Mouse (Mus musculus) layer of hippocampus, postnatal 14 days (tissue): ENCODE data around the gene Polr1d. TPM values are rescaled to one million over a fixed set of nuclear protein-coding genes. Genes with fewer than 3 reads are reported as not detected.

ENCODE experiments used
- DNase-seq, 2 experiments: peaks; one replicate each; pipeline ENCODE4 v3.0.0; 2021 to 2022; ENCODE audit warnings: low spot score in 2 of 2, mixed read lengths in 1 of 2
- total RNA-seq, 2 experiments: library from RNA; stranded (reverse); gene quantifications; 2 replicates each; pipeline ENCODE4 v1.2.3; 2021

Gene Polr1d
- total RNA-seq, 2 experiments from 2014 or later = 62.4 to 75.0 TPM

DNA sequence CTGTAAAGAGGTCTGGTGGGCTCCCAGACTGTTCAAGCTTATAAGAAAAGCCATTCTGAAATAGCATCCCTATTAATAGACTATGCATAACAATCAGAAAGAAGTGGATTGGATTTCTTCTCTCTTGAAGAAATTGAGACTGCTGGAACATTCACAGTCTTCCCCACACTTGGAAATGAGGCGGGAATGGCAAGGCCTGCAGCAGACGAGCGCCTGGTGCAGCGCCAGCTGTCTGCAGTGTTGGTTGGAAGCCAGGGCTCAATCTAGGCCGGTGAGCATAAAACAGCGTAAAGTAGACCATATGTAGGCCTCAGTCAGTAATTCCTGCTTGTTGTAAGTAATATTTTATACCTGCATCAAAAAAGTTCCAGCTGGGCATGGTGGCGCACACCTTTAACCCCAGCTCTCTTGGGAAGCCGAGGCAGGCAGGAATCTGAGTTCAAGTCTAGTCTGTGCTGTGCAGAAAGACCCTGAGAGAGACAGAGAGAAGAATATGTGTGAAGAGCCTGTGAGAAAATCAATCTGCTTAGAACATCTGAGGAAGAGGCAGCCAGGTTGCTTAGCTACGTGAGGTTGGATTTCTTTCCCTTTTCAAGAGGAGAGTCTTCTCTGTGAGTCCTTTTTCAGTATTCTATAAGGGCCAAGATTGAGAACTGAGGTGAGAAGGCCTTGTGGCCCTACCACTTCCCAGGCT, 8.5 kb downstream of the Polr1d start:
- peak; percentile 39 to 60 for DNase-seq

DNA sequence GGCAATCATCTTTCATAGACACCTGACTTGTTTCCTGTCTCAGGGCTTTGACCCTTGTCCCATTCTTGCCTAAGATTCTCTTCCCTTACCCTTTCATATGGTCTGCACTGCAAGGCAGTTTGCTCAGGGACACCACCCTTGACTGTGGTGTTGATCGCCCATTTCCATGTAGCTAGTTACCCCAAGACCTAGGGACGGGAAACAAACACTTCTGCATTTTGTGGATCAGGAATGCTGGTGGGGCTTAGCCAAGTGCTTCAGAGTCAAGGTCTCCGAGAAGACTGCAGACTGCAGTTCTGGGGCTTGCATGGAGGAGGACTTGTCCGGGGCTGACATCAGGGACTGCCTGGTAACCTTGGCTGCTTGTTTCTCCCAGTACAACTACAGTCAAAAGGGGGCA, 10.0 kb downstream of the Polr1d start:
- no peak for DNase-seq

DNA sequence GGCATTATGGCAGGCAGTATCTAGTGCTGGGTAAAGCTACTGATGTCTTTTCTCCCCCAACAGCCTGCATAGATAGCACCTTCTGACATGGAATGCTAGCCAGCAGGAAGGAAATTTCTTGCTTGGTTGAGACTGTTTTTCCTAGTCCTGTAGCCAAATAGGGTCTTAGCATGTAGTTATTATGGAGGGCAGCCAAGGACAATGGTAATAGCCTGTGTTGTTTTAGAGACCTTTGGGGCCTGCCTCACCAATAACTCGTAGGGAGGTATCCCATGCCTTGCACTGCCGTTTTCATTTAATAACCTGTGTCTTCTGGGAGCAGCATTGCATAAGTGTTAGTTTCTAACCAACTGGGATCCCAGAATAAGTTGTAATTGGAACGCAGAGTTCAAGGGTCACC, 13.0 kb downstream of the Polr1d start:
- no peak for DNase-seq

DNA sequence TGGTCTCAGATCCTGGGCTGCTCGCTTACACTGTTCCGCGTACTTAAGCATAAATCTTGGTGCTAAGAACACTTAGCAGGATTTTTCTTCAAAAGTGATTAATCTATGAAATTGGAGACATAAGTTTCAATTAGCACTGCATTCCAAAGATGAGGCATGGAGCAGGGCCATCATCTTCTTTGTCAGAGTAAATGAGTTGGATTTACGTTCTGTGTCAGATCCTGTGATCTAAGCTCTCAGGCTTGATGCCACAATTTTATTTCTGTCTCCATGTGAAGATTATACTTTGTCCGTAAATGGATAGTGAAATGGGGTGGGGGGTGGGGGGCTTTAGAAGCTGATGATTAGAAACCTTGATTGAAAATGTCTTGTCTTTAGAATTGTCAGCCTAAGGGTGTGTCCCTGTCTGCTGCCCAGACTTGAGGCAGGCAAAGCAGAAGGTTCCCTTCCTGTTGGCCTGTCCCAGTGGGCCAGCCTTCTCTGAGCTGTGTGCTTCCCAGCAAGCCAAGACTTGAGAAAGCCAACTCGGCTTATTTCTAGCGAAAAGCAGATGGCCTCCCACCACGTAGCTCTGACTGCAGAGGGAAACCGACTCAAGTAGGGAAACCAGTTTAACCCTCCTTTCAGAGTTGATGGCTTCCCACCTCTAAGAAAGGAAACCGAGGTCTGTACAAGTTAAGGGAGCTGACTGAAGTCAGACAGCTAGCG, 13.6 kb downstream of the Polr1d start:
- no peak for DNase-seq

DNA sequence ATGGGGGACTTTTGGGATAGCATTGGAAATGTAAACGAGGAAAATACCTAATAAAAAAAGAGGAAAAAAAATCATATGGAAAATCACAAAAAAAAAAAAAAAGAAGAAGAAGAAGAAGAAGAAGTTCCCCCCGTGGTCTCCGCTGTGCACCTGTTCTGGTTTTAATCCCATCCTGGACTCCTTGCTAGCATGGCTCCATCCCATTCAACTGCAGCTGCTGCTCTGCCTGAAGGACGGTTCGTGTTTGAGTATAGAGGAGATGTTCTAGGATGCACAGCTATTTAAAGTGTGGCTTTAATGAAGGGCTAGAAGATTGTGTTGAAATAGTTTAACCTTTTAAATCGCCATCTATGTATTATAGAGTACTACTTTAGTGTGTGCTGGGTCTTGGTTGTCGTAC, 15.6 kb downstream of the Polr1d start:
- DNase-seq = no peak

DNA sequence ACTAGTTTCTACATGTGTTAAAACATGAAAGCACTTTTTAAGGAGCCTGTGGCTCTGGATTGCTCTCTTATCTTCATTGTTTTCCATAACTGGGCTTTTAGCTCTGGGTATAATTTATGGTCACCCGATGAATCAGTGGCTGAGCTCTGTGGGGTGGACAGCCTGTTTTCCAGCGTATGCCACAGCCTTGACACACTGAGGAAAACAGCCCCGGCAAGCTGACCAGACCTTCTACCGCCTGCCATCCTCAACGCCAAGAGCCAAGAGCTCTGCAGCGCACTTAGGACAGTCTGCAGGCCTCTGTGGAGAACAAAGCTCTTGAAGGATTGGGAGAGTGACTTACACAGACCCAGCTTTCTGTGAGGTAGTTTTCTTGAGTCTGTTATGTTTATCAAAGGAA, 17.4 kb downstream of the Polr1d start:
- no peak for DNase-seq

DNA sequence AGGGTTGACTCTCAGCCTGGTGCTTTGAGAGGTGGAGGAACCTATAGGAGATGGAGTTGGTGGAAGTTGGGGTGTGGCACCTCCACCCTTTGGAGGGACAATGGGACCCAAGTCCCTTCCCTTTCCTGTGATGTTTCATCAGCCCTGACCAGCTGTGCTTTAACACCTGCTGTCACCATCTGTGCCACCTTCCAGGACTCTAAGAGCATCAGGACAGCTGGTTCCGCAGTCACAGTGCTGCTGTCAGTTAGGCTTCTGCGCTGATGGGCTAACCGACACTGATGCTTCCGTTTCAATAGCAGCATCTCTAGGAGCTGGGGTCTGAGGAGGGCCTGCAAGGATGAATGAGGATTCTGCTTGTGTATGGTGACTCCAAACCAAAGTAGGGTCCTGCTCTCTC, 19.7 kb downstream of the Polr1d start:
- DNase-seq = no peak

DNA sequence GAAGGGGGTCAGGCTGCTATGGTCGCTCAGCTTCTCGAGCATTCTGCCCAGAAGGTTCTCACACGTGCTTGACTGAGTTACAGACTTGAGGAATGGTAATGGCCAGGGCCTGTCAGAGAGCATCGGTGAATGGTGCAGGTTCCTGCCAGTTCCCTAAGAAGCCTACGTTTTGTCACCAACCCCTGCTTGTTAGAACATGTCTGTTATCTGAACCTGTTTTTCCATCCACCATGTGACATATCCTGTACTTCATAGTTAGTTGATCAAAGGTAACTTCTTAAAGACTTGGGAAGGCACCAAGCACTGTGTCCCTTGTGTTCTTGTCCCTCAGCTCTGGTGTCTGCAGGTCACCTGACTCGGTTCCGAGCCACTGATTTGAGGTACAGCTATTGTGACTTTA, 21.8 kb downstream of the Polr1d start:
- DNase-seq = no peak

DNA sequence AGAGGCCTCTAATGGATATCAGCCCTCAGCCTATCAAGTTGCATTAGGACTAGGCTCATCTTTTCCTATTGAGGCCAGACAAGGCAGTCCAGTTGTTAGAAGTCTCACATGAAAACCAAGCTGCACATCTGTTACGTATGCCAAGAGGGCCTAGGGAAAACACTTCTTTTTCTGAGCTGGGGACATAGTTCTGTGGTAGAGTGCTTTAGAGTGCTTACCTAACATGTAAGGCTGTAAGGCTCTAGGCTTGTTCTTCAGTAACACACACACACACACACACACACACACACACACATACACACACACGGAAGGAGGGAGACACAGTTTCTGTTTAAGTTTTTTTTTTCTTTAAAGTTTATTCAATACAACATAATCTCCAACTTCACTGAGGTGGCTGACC, 23.3 kb downstream of the Polr1d start:
- DNase-seq = no peak

DNA sequence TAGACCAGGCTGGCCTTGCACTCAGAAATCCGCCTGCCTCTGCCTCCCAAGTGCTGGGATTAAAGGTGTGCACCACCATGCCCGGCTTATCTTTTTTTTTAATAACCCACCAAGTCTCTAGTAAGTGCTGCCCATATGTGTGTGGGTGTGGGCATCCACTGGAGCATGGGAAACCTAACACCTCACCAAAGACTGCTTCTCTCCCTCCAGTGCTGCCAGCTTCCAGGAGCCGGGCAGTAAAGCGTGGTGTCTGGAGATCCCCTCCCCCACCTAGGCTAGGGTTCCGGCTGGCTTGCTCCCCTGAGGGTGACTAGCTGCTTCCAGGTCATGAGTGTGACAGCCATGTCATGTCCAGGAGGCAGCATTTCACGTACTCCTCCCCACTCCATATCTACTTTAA, 25.4 kb downstream of the Polr1d start:
- DNase-seq = no peak

DNA sequence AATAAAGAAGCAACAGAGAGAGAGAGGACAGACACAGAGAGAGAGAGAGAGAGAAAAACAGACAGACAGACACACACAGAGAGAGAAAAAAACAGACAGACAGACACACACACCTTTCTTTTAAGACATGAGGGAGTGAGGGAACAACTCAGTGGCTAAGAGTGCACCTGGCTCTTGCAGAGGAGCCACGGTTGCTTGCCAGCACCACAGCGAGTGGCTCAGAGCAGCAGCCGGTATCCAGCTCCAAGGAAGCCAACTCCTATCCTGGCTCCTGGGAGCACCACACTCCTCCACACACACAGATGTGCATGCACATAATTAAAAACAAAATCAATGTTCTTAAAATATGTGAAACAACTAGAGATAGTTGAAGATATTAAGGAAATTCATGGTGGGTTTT, 30.4 kb downstream of the Polr1d start:
- DNase-seq = no peak

DNA sequence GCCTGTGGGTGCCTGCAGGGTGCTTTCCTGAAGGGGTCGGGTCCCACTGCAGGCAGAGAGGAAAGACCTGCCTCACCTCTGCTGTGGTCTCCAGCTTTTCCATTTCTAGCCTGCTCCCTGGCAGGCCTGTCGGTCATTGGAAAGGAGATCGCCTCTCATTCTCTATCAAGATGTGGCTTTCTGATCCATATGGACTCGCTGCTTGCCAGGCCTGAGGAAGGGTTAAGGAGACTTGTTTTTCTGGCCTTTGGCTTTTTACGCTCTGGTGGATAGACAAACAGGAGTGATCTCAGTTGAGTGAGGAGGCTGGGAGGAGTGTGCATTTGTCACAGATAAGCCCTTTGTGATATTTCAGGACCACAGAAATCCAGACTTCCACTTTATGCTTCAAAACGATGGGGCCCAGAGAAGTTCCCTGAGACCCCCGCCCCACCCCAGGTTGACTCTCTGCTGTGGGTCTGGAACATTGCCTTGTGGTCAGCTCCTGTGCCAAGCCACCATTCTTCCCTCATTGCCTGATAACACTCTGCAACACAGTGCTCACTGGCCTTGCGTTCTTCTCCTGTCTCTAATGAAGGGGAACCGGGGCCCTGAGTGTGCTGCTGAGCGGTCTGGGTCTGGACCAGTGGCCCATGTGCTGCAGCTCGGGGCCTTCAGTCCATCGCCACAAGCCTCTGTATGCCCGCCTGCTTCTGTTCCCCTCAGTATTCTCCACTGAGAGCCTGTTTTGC, 32.2 kb downstream of the Polr1d start:
- no peak for DNase-seq

DNA sequence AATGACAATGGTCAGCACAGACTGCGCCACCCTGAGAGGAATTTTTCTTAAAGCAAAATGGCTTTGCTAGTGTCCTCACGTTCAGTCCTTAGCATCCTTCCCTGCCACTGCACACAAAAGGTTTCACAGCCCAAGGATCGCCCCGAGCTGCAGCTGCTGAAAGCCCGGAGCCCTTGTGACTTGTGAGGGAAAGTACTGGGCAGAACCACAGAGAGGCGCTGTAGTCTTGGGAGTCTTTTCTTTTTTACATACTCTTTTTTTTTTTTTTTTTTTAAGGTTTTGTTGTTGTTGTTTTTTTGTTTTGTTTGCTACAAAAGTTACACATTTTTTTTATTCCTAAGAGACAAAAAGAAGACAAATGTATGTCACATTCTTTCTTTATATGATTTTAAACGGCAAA, 37.9 kb downstream of the Polr1d start:
- no peak for DNase-seq

DNA sequence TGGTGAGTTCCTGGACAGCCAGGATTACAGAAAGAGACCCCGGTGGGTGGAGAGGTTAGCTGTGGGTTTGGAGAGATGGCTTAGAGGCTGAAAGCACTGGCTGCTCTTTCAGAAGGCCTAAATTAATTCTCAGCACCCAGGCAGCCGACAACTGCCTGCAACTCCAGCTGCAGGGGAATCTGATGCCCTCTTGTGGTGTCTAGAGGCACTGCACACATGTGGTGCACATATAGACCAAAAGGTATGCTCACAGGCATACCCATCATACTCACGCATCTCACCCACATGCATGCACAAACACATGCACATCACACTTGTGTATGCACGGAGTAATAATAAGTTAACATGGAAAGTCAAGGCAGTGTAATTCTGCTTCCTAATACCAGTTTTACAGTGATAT, 38.8 kb downstream of the Polr1d start:
- no peak for DNase-seq

DNA sequence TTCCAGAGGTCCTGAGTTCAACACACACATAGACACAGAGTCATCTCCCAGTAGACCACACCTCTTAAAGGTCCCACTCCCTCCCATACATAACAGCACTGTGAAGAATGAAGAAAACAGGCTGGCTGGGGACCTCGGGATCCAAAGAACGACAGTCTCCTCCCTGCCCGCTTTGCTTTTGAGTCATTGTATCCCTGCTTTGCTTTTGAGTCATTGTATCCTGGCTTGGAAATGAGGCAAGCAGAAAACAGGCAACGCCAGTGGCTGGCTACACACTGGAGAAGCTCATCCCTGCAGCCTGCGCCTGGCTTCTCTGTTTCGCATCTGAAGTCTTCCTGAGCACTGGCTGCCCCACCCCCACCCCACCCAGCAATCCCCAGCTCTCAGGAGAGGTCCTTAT, 40.2 kb downstream of the Polr1d start:
- DNase-seq = no peak

DNA sequence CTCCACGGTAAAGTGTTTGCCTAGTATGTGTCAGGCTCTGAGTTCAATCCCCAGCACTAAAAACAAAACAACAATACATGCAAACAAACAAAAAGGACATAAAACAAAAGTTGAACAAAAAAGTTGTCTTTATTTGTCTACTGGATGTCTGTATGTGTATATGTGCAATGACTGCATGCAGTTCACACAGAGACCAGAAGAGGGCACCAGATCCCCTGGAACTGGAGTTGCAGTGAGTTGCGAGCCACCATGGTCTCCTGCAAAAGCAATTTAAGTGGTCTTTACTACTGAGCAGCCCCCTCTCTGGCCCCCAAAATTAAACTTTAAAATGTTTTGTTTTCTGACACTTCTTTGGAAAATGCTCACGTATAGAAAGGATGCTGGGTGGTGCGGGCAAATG, 44.3 kb downstream of the Polr1d start:
- no peak for DNase-seq

DNA sequence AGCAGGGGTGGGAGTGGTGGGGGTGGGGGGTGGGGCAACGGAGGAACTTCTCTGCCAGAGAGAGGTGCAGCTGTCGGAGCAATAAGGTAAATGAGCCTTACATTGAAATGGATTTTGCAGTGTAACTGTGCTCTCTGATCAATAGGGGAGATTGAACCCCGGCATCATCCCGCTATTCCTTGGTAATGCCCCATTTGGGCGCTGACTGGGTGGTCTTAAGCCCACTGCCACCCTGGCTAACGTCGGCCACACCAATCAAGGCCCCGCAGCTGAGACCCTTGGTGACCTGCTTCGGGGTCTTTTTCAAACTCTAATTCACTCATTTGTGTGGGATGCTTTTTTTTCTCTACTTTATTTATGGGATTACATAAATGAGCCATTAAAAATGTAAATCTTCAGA, 47.9 kb downstream of the Polr1d start:
- no peak for DNase-seq

DNA sequence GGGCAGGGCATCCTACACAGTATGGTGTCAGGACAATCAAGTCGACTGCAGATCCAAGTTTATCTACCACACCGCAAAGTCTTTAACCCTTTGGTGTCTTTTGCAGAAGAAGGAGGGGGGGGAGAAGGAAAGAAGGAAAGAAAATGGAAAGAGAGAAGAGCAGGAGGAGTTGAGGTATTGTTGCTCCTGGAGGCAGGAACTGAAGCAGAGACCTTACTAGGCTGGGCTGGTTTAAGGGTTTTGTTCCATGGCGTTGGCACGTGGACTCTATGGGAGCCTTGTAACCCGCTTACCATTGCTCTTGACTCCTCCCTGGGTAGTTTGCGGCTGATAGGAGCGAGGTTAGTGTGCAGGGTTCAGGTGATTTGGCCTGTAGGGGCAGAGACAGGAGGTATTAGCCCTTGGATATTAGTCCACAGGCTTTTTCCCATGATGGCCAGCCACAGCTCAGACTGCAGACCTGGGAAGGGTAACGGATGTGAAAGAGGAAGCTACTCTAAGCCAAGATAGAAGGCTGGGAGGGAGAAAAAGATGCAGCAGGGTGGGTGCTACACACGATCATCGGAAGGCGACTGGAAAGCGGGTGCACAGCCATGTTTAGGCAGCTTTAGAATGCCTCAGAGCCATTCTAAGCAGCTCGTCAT, 48.8 kb downstream of the Polr1d start:
- DNase-seq = no peak

DNA sequence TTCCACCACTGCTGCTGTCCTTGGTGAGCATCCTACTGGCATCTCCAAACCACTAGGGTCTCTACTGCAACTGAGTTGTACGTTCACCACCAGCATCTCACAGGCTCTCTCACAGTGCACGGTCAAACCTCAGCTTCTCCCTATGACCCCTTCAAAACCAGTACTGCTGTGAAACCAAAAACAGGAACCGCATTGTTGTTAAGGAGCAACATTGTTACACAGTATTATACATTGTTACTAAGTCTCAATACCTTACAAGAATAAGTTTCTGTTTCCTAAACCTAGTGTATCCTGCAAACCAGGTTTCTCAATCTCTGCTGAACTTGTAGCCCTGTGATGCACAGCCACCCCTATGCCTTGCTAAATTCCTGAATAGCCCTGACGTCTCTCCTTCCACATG, 51.0 kb downstream of the Polr1d start:
- DNase-seq = no peak

DNA sequence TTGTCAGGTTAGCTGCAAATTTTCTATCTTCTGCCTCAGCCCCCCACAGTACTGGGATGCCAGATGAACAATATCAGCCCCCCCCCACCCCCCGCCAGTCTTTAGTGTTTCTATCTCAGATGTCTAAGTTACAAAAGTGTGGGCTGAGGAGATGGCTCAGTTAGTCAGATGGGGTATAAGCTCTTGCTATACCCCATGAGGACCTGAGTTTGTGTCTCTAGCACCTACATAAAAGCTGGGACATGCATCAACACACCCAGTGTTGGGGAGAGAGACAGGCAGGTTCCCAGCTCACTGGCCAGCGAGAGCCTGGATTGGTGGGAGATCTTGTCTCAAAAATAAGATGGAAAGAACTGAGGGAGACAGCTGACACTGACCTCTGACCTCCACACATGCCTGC, 52.6 kb downstream of the Polr1d start:
- DNase-seq = no peak

DNA sequence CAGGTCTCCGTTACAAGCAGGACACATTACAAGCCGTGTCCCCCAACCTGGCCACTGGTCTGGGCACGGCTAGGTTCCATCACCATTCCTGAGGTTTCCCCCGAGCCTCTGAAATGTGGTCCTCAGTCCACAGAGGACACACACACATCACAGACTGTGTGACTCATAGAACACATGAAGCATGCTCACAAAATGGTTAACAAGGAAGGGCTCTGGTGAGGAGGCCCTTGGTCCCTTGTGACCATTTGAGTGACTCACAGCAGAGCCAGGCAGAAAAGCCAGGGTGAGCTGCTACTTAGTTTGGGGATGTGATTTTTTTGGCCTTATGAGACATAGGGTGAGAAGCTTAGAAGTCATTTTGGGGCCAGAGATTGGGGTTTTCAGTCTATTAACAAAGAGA, 55.1 kb downstream of the Polr1d start:
- no peak for DNase-seq

DNA sequence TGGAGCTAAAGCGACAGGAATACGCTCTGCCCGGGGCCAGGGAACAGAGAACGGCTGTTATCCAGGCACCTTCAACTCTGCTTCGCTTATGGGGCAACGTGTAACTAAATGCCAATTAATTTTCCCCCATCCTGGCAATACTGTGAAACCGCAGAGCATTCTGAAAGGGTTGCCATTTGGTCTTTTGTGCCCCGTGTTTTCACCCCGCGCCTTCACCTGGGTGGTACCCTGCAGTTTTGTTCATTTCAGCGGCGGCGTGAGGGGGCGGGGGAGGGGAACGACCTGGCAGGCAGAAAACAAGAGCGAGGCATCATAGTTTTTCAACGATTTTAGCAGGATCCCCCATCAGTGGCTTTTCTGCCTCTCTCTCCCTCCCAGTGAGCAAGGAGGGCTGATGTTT, 56.8 kb downstream of the Polr1d start:
- no peak for DNase-seq
